Mouse (Mus musculus): ENCODE measurements around the gene Cyp2b13. TPM values are rescaled to one million over a fixed set of nuclear protein-coding genes. Genes with fewer than 3 reads are reported as not detected.
"Not testable (repeated sequence)": the region's sequence is repeated elsewhere in the genome, so short reads cannot be mapped to it uniquely, and the experiment has no call there.

Cyp2b13 gene
- total RNA-seq (2021): not detected
- long read RNA-seq, experiment 1, partial matches to known transcripts: 0 of 1 reads
- long read RNA-seq, experiment 1, other reads (novel, unspliced or antisense): 1 of 1 reads
- long read RNA-seq, experiment 2: 0 reads

DNA sequence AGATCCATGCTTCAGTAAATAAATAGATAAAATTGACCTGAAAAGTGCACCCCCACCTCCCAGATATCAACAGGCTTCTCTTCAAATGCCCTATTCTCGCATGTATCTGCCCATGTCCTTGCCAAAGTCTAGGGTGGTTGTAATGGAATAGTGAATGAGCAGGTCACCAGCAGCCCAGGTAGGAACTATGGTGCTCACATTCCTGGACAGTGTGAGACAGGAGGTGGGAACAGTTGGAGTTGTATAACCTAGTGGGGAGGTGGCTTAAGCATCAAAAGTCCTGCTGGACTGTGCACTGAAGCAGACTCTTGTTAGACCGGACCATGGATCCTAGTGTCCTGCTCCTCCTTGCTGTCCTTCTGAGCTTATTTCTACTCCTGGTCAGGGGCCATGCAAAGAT, at the start of gene Cyp2b13:
Gene Cyp2b13, plus strand, starts transcription at position 301 of the 400 bp plus-strand sequence.
- DNase-seq (ENCODE audit: extremely low spot score in 1 of 2, low spot score in 2 of 2); H3K4me3 ChIP-seq; intact Hi-C loops (cut with DNase I); H3K27ac ChIP-seq: not testable (repeated sequence)

DNA sequence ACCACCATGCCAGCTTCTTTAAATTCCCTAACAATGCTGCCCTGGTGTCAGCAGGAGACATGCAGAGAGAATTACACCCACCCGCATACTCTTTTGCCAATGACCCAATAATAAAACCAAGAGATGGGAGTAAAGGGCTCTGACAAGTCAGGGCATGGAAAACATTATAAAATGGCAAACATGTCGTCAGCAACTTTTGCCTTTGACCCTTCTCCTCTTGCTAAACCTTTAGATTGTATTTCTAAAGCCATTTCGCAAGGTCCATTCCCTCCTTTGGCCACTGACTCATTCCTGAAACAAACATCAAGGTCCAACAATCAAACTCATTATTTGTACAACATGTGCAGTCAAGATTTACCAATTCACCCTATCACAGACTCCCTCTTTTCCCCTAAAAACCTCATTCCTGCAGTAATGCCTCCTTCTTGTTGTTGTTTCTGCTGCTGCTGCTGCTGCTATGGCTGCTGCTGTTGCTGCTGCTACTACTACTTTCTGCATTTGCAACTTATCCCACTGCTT, 41.4 kb upstream of the Cyp2b13 start:
- DNase-seq (ENCODE audit: extremely low spot score in 1 of 2, low spot score in 2 of 2): not testable (repeated sequence)

DNA sequence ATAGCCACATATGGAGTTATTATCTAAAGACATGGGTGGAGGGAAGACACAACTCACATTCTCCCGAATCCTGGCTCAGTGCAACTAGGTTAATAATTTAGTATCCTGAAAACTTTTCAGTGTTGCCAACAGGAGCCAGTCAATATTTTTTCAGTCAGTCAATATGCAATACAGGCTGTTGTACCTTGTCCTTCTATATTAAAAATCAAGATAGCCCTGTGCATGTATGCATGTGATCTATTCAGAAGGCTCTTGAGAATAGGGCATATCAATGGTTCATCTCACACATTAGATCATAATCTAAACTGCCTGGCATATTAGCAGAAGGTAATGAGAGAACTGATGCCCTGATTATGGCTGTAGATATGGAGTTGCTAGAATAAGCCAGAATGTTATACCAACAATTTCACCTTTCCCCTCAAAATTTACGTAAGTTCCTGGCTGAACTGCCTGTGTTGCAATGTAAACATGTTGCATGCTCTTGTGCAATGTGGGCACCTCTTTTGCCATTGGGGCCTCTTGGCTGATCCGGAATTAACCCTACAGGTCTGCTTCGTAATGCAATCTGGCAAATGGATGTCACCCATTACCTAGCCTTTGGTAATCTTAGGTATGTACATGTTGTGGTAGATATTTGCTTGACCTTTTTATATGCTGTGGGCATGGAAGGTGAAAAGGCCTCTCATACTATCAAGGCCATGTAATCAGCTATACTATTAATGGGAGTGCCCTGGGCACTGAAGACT, 6.2 kb upstream of the Cyp2b13 start:
- H3K27ac ChIP-seq; intact Hi-C loops (cut with DNase I); DNase-seq (ENCODE audit: extremely low spot score in 1 of 2, low spot score in 2 of 2); H3K4me3 ChIP-seq: not testable (repeated sequence)

More for the DNA sequence above, 41.4 kb upstream of the Cyp2b13 start:
- H3K27ac ChIP-seq; intact Hi-C loops (cut with DNase I); H3K4me3 ChIP-seq: not testable (repeated sequence)

DNA sequence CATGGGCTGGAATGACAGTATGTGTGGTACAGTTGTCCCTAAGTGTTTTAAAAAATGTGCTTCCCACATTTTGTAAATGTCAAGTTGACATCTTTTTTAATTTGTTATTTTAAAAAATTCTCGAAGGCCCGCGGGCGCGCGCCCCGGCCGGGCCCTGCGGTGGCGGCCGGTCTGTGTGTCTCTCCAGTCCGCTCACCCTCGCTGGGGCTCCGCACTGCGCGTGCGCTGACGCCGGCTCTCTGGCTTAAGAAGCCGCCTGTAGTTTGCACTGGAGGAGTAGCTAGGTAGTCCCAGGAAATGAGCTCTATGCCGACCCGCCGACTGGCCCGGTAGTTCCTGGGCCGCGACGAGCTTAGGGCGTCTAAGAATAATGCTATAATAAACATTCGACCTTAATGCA, 10.4 kb downstream of the Cyp2b13 start:
- DNase-seq (ENCODE audit: extremely low spot score in 1 of 2, low spot score in 2 of 2); H3K27ac ChIP-seq; H3K4me3 ChIP-seq; intact Hi-C loops (cut with DNase I): not testable (repeated sequence)

DNA sequence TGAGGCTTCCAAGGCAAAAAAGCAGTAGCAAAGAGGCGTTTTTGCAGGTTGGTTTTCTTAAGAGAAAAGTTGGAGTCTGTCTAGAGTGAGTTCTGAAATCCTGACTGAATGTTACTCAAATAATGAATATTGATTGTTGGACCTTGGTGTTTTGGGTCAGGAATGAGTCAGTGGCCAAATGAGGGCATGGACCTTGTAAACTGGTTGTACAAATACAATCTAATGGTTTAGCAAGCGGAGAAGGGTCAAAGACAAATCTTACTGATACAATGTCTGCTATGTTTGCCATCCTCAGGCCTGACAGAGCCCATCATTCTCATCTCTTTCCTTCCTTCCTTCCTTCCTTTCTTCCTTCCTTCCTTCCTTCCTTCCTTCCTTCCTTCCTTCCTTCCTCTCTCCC, 21.3 kb downstream of the Cyp2b13 start:
- no peak for TF ChIP-seq CTCF (IDR thresholded peaks at IDR 0.05)
- DNase-seq (ENCODE audit: extremely low spot score in 1 of 2, low spot score in 2 of 2): no peak
- Histone ChIP-seq H3K27ac (no peak overlapping the region), H3K4me3 (no peak overlapping the region)
- intact Hi-C loops (cut with DNase I): no loop called here

DNA sequence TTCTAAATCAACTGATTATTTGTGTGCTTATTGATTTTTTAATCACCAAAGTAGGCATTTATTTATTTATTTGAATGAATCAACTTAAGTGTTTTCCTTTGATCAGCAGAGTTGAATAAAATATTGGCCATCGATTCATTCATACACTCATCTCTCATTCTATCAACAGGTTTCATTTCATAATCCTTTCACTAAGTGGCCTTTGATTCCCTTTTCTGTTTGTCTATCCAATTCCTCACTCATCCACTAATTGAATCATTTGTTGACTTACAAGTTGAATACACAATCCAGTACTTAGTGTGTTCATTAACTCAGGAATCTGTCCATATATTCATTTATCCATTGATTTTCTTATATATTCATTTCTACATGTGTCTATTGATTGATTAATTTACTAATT, 26.1 kb downstream of the Cyp2b13 start:
- Histone ChIP-seq H3K27ac (no peak overlapping the region), H3K4me3 (no peak overlapping the region)
- DNase-seq (ENCODE audit: extremely low spot score in 1 of 2, low spot score in 2 of 2): no peak
- intact Hi-C loops (cut with DNase I): no loop called here
- TF ChIP-seq CTCF (IDR thresholded peaks at IDR 0.05): no peak

DNA sequence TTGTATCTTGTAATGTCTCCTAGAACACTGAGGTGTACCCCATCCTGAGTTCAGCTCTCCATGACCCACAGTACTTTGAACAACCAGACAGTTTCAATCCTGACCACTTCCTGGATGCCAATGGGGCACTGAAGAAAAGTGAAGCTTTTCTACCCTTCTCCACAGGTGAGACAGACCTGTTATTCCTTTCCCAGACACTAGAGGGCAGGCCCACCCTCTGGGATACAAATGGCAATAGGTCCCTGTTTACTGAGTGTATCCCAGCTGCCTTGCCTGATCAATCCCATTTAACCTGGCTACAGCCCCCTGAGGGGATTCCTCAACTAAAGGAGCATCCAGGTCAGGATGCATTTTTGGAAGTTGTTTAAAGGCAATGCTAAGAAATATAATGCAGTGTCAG, 27.3 kb downstream of the Cyp2b13 start:
- intact Hi-C loops (cut with DNase I); H3K4me3 ChIP-seq; H3K27ac ChIP-seq; DNase-seq (ENCODE audit: extremely low spot score in 1 of 2, low spot score in 2 of 2): not testable (repeated sequence)

DNA sequence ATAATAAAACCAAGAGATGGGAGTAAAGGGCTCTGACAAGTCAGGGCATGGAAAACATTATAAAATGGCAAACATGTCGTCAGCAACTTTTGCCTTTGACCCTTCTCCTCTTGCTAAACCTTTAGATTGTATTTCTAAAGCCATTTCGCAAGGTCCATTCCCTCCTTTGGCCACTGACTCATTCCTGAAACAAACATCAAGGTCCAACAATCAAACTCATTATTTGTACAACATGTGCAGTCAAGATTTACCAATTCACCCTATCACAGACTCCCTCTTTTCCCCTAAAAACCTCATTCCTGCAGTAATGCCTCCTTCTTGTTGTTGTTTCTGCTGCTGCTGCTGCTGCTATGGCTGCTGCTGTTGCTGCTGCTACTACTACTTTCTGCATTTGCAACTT, 78.3 kb downstream of the Cyp2b13 start:
- H3K4me3 ChIP-seq; H3K27ac ChIP-seq; DNase-seq (ENCODE audit: extremely low spot score in 1 of 2, low spot score in 2 of 2); intact Hi-C loops (cut with DNase I): not testable (repeated sequence)

DNA sequence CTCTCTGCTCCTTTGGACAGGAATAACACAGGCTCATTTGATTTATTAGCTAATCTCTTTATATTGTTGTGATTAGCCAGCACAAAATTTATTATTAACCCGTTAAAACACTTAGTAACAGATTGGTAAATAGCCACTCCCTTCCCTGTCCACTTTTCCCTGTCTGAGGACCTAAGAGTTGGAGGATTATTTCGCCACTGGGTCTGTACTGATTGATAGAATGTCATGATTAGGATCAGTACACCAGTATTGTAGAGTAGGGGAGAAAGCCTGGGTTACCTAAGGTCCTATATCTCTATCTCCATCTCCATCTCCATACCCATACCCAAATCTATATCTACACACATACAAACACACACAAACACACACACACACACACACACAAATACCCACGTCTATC, 82.4 kb downstream of the Cyp2b13 start:
- intact Hi-C loops (cut with DNase I): not testable (repeated sequence)

More for the DNA sequence above, 82.4 kb downstream of the Cyp2b13 start:
- not testable (repeated sequence) for H3K4me3 ChIP-seq; H3K27ac ChIP-seq; DNase-seq (ENCODE audit: extremely low spot score in 1 of 2, low spot score in 2 of 2)

Other genes with a start within 250 kb of the Cyp2b13 start
- 1 to 10 TPM; 3.2 to 4.2 TPM for gene Cyp2s1, start 244.6 kb upstream of the Cyp2b13 start, total RNA-seq (2021)
- under 1 TPM in 1 of 2 experiments, not detected in 1; 0.18 TPM for gene Cyp2b10, start 163.9 kb upstream of the Cyp2b13 start, total RNA-seq (2021)
- not detected for gene Cyp2b9, start 111.9 kb downstream of the Cyp2b13 start, total RNA-seq (2021)
- not detected for gene Vmn1r184, start 198.8 kb downstream of the Cyp2b13 start, total RNA-seq (2021)
- gene Cyp2a4, start 245.7 kb downstream of the Cyp2b13 start, total RNA-seq (2021): not detected